Mouse (Mus musculus): ENCODE results near the gene Olfr876. TPM values are rescaled to one million over a fixed set of nuclear protein-coding genes. Genes with fewer than 3 reads are reported as not detected.
"Not testable (repeated sequence)": the region's sequence is repeated elsewhere in the genome, so short reads cannot be mapped to it uniquely, and the experiment has no call there.

Olfr876 gene
- not detected for total RNA-seq (2021)
- long read RNA-seq, experiment 1: 0 reads
- long read RNA-seq, experiment 2: 0 reads

DNA sequence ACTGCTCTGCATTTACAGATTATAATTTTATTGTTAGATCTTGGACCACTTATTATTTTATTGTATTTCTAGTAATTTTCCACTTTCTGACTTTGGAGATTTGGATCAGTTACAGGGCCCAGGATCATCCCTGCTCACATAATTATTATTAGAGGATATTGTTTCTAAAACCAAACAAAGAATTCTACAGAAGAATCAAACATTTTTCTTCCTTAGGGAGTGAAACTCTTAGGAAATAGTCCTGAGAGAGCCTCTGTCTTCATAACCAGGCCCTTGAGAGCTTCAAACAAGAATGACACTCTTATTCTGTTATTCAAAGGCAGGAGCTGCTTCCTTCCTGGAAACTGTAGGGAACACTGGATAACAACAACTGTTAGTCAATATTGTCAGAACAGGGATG is at the start of gene Olfr876:
Gene Olfr876 (plus strand): TSS at position 301 of the 400 bp plus-strand sequence.
- no peak for DNase-seq (ENCODE audit: low spot score in 2 of 2)

DNA sequence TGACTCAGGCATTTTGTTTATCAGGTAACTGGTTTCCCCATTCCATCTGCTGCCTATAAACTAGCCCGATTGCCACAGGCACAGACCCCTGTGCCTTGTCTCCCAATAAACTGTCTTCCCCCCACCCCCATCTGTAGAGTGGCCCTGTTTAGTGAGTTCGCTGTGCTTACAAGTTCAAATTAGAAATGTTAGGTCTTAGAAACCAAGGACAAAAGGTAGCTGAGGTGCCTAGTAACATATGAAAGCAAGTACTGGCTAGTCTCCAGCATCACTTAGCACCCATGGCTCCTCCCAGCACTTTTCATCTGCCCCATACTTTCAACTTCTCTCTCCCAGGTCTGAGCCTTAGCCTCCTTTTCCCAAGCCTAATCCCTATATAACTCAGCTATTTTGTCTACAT is 41.1 kb upstream of the Olfr876 start:
- no peak for DNase-seq (ENCODE audit: low spot score in 2 of 2)

DNA sequence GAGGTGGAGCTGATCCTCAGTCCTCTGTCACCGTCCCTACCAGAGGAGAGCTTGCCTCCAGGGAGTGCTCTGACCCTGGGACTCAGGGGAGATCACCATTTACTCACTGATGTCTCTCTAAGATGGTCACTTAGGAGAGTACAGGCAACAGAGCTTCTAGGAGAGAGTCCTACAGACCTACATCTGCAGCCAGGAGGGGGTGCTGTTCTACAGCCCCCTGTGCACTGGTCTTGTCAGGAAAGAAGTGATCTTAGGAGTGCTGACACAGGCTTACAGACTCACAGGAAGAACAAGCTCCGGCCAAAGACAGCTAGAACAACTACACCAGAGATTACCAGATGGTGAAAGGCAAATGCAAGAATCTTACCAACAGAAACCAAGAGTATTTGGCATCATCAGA is 40.3 kb upstream of the Olfr876 start:
- no peak for DNase-seq (ENCODE audit: low spot score in 2 of 2)

DNA sequence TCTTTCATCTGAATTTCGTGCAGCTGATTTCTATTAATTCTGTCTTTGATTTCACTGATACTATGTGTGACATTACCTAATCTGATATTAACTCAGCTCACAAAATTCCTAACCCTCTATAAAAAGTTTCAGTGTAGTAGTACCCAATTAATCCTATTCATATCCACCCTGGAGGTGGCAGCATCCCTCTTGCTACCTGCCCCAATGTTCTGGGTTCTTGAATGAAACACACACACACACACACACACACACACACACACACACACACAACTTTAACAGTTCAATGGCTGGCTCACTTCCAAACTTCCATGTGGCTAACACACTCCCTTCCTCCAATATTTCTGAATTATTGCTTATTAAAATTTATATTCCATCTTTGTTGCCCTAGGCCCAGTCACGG is 32.2 kb upstream of the Olfr876 start:
- no peak for DNase-seq (ENCODE audit: low spot score in 2 of 2)

DNA sequence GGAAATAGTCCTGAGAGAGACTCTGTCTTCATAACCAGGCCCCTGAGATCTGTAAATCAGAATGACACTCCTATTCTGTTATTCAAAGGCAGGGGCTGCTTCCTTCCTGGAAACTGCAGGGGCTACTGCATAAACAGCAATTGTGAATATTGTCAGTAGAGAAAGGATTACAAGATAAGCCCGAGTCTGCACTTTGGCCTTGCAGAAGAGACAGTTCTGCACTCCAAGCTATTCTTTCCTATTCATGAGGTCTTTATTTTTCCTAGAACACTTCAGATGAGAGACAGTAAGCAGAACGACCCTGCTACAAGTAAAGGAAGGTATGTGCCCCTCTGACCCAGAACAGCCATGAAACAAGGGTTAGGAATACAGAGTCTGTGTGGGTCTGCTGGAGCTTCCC is 31.1 kb upstream of the Olfr876 start, which contains the start of gene Olfr875:
Gene Olfr875 (plus strand): TSS at position 99 of the 400 bp plus-strand sequence.
- DNase-seq (ENCODE audit: low spot score in 2 of 2): no peak

DNA sequence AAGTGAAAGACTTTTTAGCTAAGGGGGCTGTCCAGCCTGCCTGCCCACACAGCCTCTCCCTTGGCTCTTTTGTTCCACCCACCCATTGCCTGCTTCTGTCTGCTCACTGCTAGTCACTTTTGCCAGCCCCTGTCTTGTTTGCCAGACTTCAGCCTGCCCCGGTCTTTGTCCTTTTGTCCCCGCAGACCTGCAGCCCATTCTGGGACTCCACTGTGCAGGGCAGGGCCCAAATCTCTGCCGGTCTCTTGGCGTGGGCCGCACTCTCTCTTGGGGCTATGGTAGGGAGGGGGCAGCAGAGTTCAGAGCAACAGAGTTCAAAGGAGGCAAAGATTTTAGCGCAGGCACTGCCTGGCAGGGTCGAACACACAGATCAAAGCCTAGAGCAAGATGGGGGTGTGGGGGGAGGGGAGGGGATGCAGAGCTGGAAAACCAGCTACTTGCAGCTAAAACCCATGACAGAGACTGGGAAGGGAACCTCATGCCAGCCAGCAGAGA is 20.0 kb upstream of the Olfr876 start:
- DNase-seq (ENCODE audit: low spot score in 2 of 2): no peak

DNA sequence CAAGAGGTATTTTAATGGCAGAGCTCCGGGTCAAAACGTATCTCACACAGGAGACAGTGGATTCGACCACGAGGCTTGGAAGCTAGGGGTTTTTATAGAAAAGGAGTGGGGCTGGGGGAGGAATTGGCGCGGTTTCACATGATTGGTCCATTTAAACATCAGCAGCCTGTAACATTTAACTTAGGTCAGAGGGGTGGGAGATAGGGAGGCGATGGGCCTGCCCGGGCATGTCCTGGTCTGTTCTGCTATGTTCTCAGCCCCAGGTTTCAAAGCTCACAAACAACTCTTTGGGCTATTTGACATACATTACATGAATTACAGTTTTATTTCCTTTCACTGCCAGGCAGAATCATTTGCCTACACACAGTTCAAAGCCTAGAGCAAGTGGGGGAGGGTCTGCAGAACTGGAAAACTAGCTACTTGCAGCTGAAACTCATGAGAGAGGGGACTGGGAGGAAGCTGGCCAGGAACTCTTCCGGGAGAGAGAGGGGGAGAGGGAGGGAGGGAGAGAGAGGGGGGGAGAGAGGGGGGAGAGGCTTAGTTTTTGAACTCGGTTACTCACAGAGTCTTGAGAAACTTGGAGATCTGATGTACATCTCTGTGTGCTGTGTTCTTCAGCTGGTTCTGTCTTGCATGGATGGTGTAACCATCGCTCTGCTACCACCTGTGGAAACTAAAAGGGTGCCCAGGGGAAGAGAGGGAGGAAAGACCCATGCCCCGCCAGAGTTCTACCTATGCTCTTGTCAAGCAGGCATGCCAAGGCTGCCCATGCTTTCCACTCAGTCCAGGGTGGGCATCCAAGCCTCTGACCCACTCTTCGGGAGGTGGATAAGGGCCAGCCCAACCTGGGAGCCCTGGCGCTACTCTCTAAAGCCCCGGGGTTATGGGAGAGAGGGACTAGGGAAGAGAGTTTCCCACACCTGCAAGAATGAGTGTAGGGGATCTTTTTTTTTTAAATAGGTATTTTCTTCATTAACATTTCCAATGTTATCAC is 19.1 kb upstream of the Olfr876 start:
- not testable (repeated sequence) for DNase-seq (ENCODE audit: low spot score in 2 of 2)

DNA sequence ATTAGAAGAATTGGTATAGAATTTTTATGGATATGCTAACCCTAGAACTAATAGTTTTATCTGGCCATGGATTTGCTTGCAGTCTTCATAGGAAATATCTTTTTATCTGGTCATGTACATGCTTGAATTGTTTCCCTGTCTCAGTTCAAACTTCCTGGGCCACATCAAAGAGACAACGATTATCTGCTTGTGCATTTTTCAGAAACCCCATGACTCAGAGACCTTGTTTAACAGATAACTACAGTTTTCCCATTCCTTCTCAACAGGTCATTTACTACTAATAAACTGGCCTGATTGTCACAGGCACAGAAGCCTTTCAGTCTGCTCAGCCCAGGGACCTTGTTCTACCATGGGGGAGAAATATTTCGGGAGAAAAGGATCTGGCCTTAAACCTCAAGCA is 16.4 kb upstream of the Olfr876 start:
- DNase-seq (ENCODE audit: low spot score in 2 of 2): no peak

DNA sequence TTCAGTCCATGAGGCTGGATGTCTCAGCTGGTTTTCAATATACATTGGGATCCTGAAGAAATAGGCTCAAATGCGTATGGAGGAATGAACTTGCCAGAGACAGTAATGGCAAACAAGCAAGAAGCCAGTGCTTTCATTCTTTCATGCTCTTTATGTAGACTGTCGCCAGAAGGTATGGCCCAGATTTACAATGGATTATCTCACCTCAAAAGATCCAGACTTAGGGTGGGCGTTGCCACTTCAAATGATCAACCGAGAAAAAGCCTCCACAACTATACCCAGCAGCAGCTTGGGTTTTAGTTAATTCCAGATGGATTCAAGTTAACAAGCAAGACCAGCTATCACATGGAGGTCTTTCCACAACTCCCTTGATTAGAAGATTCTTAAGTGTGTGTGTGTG is 776 bp upstream of the Olfr876 start:
- DNase-seq (ENCODE audit: low spot score in 2 of 2): no peak

DNA sequence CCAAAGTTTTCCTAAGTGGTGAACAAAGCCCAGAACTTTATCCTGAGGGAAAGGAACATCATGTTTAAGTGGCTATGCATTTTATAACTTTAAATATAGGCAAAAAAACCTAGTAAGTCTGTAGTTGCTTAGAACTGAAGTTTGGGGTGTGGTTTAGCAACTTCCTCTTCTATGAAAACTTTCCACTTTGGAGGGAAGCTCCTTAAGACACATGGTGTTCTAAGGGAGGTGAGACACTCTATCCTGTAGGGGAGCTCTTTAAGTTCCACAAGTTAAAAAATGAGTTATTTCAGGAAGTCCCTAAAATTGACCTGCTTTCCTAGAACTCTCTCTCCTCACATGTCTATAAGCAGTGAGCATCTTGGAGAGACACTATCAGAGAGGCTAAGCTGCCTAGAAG is 4.4 kb downstream of the Olfr876 start:
- no peak for DNase-seq (ENCODE audit: low spot score in 2 of 2)

DNA sequence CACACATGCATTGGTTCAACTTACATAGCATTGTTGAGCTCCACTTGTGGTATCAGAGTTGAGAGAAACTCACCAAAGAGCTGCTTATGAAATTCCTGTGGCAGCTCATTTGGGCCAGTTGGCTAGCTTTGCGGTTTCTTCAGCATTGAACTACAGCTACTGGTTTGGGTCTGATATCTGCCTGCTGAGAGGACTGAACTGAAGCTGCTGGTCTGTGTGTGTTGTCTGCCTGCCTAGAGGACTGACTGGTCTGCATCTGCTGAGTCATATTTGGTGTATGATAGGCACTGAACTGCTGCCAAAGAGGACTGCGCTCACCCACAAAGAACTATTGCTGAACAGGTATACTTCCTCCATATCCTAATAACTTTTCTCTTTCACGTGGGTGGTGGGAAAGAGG is 5.6 kb downstream of the Olfr876 start:
- DNase-seq (ENCODE audit: low spot score in 2 of 2): no peak

DNA sequence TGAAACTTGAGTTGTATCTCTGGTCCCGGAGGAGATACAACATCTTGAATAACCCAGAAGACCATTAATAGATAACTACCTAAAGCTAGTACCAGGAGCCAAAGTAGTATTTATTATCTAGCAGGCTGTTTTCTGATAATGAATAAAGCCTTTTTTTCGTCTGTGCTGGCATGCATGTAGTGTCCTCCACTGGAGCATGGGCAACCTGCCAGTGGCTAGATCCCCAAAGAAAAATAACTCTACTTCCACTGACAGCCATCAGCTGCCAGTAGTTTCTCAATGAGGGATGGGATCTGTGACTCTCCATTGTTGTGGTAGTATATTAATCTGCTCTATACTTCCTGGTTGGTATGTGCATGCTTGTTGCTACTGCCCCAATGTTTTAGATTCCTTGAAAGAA is 6.1 kb downstream of the Olfr876 start:
- DNase-seq (ENCODE audit: low spot score in 2 of 2): no peak

DNA sequence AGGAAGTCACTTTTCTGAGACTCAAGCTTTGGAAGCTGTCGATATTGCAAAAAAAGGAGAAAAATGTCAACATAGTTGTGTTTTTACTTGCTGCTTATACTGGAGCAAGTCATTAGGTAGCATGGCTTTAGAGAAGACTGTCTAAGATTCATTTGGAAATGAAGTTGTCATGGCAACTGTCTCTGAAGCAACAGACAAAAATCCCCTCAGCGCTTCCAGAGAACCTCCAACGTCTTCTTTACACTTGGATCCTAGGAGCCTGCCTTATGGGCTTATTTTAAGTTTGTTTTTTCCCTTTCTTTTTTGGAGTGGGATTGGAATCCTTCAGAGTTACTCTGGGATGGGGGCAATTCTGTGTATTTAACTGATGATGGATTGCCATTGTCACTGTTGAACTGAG is 11.9 kb downstream of the Olfr876 start:
- DNase-seq (ENCODE audit: low spot score in 2 of 2): no peak

DNA sequence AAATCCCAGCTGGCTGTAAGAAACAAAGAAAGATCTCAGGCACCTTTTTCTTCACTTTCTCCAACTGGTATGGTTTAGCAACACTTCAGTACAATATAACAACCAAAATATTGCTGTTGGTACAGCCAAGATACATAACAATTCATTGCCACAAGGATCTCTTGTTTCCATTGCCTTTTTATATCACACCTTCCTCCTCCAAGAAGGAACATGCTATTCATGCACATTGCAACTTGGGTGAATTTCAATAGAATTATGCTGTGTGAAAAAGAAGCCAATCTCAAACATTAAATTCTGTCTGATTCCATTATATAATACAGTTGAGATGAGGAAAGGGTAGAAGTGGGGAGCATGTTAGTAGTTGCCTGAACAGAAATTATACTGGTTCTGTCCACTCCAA is 27.1 kb downstream of the Olfr876 start:
- DNase-seq (ENCODE audit: low spot score in 2 of 2): no peak

DNA sequence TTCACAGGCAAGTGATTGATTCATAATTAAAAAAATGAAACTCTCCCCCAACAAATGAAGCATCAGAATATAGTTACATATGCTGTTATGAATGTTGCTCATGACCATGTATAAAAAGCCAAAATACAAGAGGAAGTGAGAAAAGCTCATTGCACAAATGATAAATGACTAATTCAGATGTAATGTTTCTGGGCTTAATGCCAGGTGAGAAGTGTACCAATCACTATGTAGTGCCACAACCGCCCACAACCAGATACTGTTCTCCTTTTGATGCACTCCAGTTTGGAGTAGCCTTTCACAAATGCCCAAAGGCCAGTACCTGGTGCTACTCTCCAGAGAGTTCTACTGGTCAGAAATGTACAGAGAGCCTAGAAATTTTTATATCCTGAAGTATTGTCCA is 30.5 kb downstream of the Olfr876 start:
- no peak for DNase-seq (ENCODE audit: low spot score in 2 of 2)

DNA sequence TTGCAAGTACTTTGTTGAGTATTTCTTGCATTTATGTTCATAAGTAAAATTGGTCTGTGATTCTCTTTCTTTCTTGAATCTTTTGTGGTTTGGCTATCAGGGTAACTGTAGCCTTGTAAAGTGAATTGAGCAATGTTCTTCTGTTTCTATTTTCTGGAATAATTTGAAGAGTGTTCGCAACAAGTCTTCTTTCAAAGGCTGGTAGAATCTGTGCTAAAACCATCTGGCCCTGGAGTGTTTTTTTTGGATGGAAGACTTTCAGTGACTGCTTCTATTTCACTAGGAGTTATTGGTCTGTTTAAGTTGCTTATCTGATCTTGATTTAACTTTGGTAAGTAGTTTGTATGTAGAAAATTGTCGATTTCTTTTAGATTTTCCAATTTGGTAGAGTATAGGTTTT is 46.4 kb downstream of the Olfr876 start:
- no peak for DNase-seq (ENCODE audit: low spot score in 2 of 2)

DNA sequence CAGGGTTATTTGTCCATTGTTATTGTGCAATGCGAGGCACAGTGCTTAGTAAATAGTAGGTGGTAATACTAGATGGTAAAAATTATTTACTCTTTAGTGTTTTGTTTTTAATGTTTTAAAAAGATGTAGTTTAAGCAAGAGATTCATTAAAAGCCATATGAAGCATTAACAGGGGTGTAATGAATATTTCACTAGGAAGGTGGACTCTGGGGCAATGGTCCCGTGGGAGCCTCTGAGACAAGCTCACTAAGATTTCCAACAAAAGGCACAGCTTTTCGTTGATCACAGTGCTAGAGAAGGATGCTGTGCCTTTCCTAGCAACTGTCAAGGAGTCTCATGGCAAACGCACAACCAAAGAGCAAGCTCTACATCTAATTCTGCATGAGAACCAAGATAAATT is 51.1 kb downstream of the Olfr876 start, which contains the start of gene Olfr877:
Gene Olfr877 (plus strand): TSS at position 301 of the 400 bp plus-strand sequence.
- DNase-seq (ENCODE audit: low spot score in 2 of 2): no peak

Other genes starting within 250 kb of the Olfr876 start
- 1 to 10 TPM; 6.0 to 7.2 TPM for gene Siae, start 247.3 kb upstream of the Olfr876 start, total RNA-seq (2021)
- gene Spa17, start 189.3 kb upstream of the Olfr876 start, total RNA-seq (2021): 1 to 10 TPM; 1.4 TPM
- 10 to 100 TPM; 75.0 to 76.6 TPM for gene Tbrg1, start 145.7 kb upstream of the Olfr876 start, total RNA-seq (2021)
- gene Panx3, start 133.8 kb upstream of the Olfr876 start, total RNA-seq (2021): not detected
- not detected for gene Olfr160, start 86.8 kb upstream of the Olfr876 start, total RNA-seq (2021)
- gene Olfr874, start 57.9 kb upstream of the Olfr876 start, total RNA-seq (2021): not detected
- gene Olfr875, start 31.2 kb upstream of the Olfr876 start, total RNA-seq (2021): not detected
- not detected for gene Olfr877, start 51.2 kb downstream of the Olfr876 start, total RNA-seq (2021)
- not detected for gene Olfr145, start 93.7 kb downstream of the Olfr876 start, total RNA-seq (2021)
- not detected for gene Olfr878, start 114.8 kb downstream of the Olfr876 start, total RNA-seq (2021)
- gene Olfr881, start 188.8 kb downstream of the Olfr876 start, total RNA-seq (2021): not detected
- gene Olfr883, start 222.8 kb downstream of the Olfr876 start, total RNA-seq (2021): not detected
- not detected for gene Olfr884, start 243.5 kb downstream of the Olfr876 start, total RNA-seq (2021)

All from gastrocnemius, postnatal 4 days (tissue).